Mouse (Mus musculus): ENCODE measurements around the gene Oaz3. TPM values are rescaled to one million over a fixed set of nuclear protein-coding genes. Genes with fewer than 3 reads are reported as not detected.

Gene Oaz3
- polyA plus RNA-seq, 1 experiment from 2014 or later: 0.76 TPM

DNA sequence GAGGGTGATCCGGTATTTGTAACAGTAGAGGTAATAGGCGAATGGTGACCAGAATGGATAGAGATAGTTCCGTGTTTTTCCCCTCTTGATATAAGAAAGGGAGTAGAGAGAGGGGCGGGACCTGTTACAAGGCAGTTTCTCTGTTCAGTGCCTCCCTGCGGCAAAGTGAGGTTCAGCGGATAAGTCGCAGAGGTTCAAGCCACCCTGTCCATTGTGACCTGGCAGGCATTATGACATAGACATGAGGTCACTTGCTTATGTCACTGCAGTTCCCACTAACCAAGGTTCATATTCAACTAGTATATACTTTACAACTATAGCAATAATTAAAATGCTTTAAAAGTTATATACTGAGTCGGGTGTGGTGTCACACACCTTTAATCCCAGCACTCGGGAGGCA, 7.3 kb downstream of the Oaz3 start:
- 83% methylated on average over 9 of the region's 9 CpGs for WGBS
- Histone ChIP-seq H3K27me3 (ENCODE audit: control insufficient read depth, insufficient read depth, low read length) (no peaks in the 10 kb centered on the region), H3K4me1 (replicated peaks; ENCODE audit: control insufficient read depth, insufficient read depth, low read length) (no peaks in the 10 kb centered on the region), H3K36me3 (ENCODE audit: control insufficient read depth, insufficient read depth, low read length) (no peaks in the 10 kb centered on the region), H3K4me2 (ENCODE audit: low read depth, low read length, severe bottlenecking) (no peak overlapping the region), H3K27ac (ENCODE audit: low read depth, low read length) (no peak overlapping the region), H3K9ac (ENCODE audit: low read length) (no peak overlapping the region), H3K9me3 (ENCODE audit: control insufficient read depth, low read length) (no peaks in the 10 kb centered on the region), H3K4me3 (ENCODE audit: low read depth, low read length) (no peak overlapping the region)
- DNase-seq (ENCODE audit: low spot score) (no peak), ATAC-seq (replicated peaks; ENCODE audit: low FRiP score) (no peak)

DNA sequence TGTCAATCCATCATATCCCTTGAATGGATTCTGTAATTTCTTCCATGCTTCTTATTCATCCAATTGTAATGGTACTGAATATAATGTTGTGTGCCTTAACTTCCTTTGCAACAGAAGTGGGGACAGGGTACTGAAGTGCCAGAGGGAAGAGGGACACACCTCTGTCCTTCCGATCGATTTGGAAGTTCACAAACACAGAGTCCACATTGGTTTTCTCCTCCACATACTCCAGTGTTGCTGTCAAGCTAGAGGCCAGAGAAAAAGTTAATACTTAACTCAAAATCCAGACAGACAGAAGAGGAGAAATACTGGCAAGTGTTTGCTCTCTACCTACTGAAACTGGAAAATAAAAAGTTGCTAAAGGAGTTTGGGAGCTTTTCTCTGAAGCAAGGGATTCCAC, 9.4 kb downstream of the Oaz3 start:
- WGBS: 92% methylated on average over 2 of the region's 2 CpGs
- H3K4me1 ChIP-seq (replicated peaks; ENCODE audit: control insufficient read depth, insufficient read depth, low read length): no peaks in the 10 kb centered on the region
- no peaks in the 10 kb centered on the region for H3K27me3 ChIP-seq (ENCODE audit: control insufficient read depth, insufficient read depth, low read length)
- no peak overlapping the region for H3K9ac ChIP-seq (ENCODE audit: low read length)
- DNase-seq (ENCODE audit: low spot score) (no peak), ATAC-seq (replicated peaks; ENCODE audit: low FRiP score) (no peak)
- H3K9me3 ChIP-seq (ENCODE audit: control insufficient read depth, low read length): no peaks in the 10 kb centered on the region
- no peaks in the 10 kb centered on the region for H3K36me3 ChIP-seq (ENCODE audit: control insufficient read depth, insufficient read depth, low read length)
- H3K27ac ChIP-seq (ENCODE audit: low read depth, low read length): no peak overlapping the region
- no peak overlapping the region for H3K4me3 ChIP-seq (ENCODE audit: low read depth, low read length)
- no peak overlapping the region for H3K4me2 ChIP-seq (ENCODE audit: low read depth, low read length, severe bottlenecking)

DNA sequence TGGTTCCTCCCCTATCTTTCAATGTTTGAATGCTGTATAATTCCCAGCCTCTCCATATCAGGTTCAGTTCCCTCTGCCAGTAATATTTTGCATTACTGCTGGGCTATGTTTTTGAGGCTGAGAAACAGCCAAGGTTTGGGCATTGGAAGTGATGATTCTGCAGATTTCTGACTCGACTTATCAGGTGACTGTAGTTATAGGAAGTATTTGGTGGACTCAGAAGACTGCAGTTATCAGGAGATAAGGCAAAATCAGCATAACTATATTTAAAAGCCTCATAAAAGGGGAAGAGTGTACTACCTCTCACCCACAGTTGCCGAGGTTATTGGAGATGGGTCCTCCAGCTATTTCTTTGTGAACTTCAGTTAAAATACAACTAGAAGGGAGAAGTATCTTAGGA, 12.7 kb downstream of the Oaz3 start:
- Histone ChIP-seq H3K4me3 (ENCODE audit: low read depth, low read length) (no peak overlapping the region), H3K36me3 (ENCODE audit: control insufficient read depth, insufficient read depth, low read length) (no peaks in the 10 kb centered on the region; the same call in 1 of the 2 replicates), H3K27me3 (ENCODE audit: control insufficient read depth, insufficient read depth, low read length) (no peaks in the 10 kb centered on the region), H3K27ac (ENCODE audit: low read depth, low read length) (no peak overlapping the region), H3K4me2 (ENCODE audit: low read depth, low read length, severe bottlenecking) (no peak overlapping the region), H3K9me3 (ENCODE audit: control insufficient read depth, low read length) (no peaks in the 10 kb centered on the region), H3K4me1 (replicated peaks; ENCODE audit: control insufficient read depth, insufficient read depth, low read length) (no peaks in the 10 kb centered on the region), H3K9ac (ENCODE audit: low read length) (no peak overlapping the region)
- WGBS: 80% methylated on average over 2 of the region's 2 CpGs
- DNase-seq (ENCODE audit: low spot score): no peak
- ATAC-seq (replicated peaks; ENCODE audit: low FRiP score): no peak

DNA sequence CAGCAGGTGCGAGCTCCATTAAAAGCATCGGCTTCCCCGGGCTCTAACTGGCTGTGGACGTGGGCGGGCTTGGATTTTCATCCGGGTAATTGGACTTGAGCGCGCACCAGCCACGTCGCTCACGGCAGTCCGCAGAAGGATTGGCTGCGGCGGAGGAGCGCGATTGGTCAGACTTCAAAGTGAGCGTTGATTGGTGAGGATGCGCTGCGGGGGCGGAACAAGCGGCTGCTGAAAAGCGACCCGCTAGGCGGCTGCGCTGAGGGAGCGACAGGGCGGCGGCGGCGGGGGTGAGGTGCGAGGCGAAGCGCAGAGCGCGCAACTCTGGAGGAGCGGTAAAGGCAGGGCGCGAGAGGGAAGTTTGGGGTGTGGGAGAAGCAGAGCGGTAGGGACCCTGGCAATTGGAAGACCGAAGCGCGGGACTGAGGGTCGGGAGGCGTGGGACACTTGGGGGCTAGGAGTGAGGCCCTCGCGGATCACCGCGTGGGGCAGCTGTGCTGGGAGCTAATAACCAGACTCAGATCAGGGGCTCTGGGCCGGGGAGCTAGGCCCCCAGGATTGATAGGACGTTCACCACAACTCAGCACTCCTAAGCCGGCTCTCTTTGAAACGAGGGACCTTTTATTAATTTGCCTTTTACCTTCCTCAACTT, 30.6 kb downstream of the Oaz3 start, which contains the start of gene Tdrkh:
Gene Tdrkh (plus strand): TSS at position 243 of the 649 bp plus-strand sequence.
- 7% methylated on average over 52 of the region's 52 CpGs for WGBS
- Histone ChIP-seq H3K4me3 (ENCODE audit: low read depth, low read length) (peak within 1 kb of the TSS; percentile 46), H3K9me3 (ENCODE audit: control insufficient read depth, low read length) (no peaks in the 10 kb centered on the region), H3K27ac (ENCODE audit: low read depth, low read length) (0 out of 2 replicates have a peak within 1 kb of the TSS, but pooled peaks have one; percentile 6), H3K36me3 (ENCODE audit: control insufficient read depth, insufficient read depth, low read length) (no peaks in the 10 kb centered on the region), H3K27me3 (ENCODE audit: control insufficient read depth, insufficient read depth, low read length) (no peaks in the 10 kb centered on the region), H3K4me2 (ENCODE audit: low read depth, low read length, severe bottlenecking) (peak within 1 kb of the TSS; percentile 88), H3K4me1 (replicated peaks; ENCODE audit: control insufficient read depth, insufficient read depth, low read length) (no peaks in the 10 kb centered on the region; the same call in 1 of the 2 replicates), H3K9ac (ENCODE audit: low read length) (peak within 1 kb of the TSS; percentile 73)
- ATAC-seq (replicated peaks; ENCODE audit: low FRiP score): peak; percentile 100
- DNase-seq (ENCODE audit: low spot score): peak; percentile 98

DNA sequence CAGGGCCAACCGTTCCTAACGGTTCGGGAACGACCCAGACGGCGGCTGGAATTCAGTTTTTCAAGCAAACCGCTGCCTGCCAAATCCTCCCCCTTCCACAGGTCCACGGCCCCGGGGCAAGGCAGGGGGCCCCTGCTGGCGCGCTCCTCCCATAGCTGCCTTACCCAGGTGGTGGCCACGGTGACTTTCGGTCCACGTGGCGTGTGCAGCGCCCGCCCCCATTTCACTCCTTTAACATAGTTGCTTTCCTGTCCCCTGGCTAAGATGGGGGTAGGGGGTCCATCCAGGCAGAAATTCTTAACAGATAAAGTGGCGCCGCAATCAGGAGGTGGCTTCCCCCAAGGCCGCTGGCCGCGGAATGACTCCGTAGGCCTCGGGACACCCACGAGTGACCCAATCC, 31.2 kb downstream of the Oaz3 start:
- H3K4me1 ChIP-seq (replicated peaks; ENCODE audit: control insufficient read depth, insufficient read depth, low read length): no peaks in the 10 kb centered on the region; the same call in 1 of the 2 replicates
- peak overlapping the region; percentile 73 for H3K9ac ChIP-seq (ENCODE audit: low read length)
- DNase-seq (ENCODE audit: low spot score) (no peak), ATAC-seq (replicated peaks; ENCODE audit: low FRiP score) (peak; percentile 64)
- WGBS: 9% methylated on average over 25 of the region's 25 CpGs
- H3K36me3 ChIP-seq (ENCODE audit: control insufficient read depth, insufficient read depth, low read length): no peaks in the 10 kb centered on the region
- no peaks in the 10 kb centered on the region for H3K27me3 ChIP-seq (ENCODE audit: control insufficient read depth, insufficient read depth, low read length)
- no peak overlapping the region for H3K27ac ChIP-seq (ENCODE audit: low read depth, low read length)
- no peaks in the 10 kb centered on the region for H3K9me3 ChIP-seq (ENCODE audit: control insufficient read depth, low read length)
- H3K4me3 ChIP-seq (ENCODE audit: low read depth, low read length): peak overlapping the region; percentile 46
- peak overlapping the region; percentile 88 for H3K4me2 ChIP-seq (ENCODE audit: low read depth, low read length, severe bottlenecking)

DNA sequence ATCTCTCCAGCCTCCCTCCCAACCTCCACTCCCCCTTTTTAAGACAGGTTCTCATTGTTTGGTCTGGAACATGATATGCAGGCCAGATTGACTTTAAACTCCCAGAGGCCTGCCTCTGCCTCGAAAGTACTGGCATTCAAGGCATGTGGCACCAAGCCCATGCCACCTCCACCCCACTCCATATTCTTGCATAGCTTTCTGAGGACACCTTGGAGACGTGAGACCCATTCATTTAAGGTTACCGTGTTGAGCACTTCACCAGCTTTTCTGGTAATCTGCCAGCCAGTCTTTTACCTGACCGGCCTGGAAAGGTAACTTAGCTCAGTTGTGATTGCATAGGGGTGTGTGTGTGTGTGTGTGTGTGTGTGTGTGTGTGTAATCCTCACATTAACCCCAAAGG, 38.2 kb downstream of the Oaz3 start:
- 80% methylated on average over 4 of the region's 4 CpGs for WGBS
- Histone ChIP-seq H3K9me3 (ENCODE audit: control insufficient read depth, low read length) (no peaks in the 10 kb centered on the region), H3K4me1 (replicated peaks; ENCODE audit: control insufficient read depth, insufficient read depth, low read length) (peaks cover 6% of the 10 kb centered on the region; the same call in 1 of the 2 replicates), H3K36me3 (ENCODE audit: control insufficient read depth, insufficient read depth, low read length) (no peaks in the 10 kb centered on the region), H3K4me2 (ENCODE audit: low read depth, low read length, severe bottlenecking) (no peak overlapping the region), H3K4me3 (ENCODE audit: low read depth, low read length) (no peak overlapping the region), H3K27ac (ENCODE audit: low read depth, low read length) (no peak overlapping the region), H3K9ac (ENCODE audit: low read length) (no peak overlapping the region), H3K27me3 (ENCODE audit: control insufficient read depth, insufficient read depth, low read length) (no peaks in the 10 kb centered on the region)
- ATAC-seq (replicated peaks; ENCODE audit: low FRiP score) (no peak), DNase-seq (ENCODE audit: low spot score) (no peak)

DNA sequence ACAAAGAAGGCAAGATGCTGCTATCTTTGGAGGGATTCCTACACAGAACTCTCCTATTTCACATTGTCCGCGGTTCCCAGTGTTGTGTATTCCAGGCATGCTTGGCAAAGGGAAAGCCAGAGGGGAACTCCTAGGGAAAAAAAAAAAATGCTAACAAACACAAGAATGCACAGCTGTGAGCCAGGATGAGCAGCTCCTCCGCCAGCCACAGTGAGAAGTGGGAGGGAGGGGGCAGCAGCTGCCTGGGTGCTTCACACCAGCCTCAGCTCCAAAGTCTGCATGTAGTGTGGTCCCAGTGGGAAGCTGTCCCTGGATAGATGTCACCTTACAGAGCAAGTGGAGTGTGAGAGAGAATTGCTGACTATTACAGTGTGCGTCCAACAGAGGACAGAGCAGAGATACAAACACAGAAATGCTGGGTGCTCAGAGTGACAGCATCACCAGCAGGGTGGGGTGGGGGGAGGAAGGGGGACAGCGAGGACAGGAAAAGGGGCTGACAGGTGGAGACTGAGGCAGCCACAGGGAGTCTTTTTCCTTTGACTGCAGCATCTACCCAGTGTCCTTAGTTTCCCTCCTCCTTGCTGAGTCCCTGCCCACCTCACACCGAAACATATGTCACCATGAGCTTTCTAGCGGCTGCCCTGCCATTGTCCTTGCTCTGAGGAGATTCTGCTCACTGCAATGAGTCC, 39.2 kb downstream of the Oaz3 start:
- Histone ChIP-seq H3K27me3 (ENCODE audit: control insufficient read depth, insufficient read depth, low read length) (no peaks in the 10 kb centered on the region), H3K4me3 (ENCODE audit: low read depth, low read length) (no peak overlapping the region), H3K9me3 (ENCODE audit: control insufficient read depth, low read length) (no peaks in the 10 kb centered on the region), H3K36me3 (ENCODE audit: control insufficient read depth, insufficient read depth, low read length) (no peaks in the 10 kb centered on the region), H3K27ac (ENCODE audit: low read depth, low read length) (no peak overlapping the region), H3K4me1 (replicated peaks; ENCODE audit: control insufficient read depth, insufficient read depth, low read length) (peaks cover 12% of the 10 kb centered on the region), H3K4me2 (ENCODE audit: low read depth, low read length, severe bottlenecking) (no peak overlapping the region), H3K9ac (ENCODE audit: low read length) (no peak overlapping the region; the same call in 1 of the 2 replicates)
- DNase-seq (ENCODE audit: low spot score): no peak
- 32% methylated on average over 7 of the region's 7 CpGs for WGBS
- no peak; the same call in 1 of the 2 replicates for ATAC-seq (replicated peaks; ENCODE audit: low FRiP score)

DNA sequence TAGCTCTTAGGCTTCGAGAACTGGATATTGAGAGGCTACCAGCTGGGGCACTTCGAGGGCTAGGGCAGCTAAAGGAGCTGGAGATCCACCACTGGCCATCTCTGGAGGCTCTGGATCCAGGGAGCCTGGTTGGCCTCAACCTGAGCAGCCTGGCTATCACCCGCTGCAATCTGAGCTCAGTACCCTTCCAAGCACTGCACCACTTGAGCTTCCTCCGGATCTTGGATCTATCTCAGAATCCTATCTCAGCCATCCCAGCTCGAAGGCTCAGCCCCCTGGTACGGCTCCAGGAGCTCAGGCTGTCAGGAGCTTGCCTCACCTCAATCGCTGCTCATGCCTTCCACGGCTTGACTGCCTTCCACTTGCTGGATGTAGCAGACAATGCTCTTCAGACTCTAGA, 41.3 kb downstream of the Oaz3 start:
- no peaks in the 10 kb centered on the region for H3K27me3 ChIP-seq (ENCODE audit: control insufficient read depth, insufficient read depth, low read length)
- H3K4me3 ChIP-seq (ENCODE audit: low read depth, low read length): no peak overlapping the region
- H3K9me3 ChIP-seq (ENCODE audit: control insufficient read depth, low read length): no peaks in the 10 kb centered on the region
- H3K9ac ChIP-seq (ENCODE audit: low read length): no peak overlapping the region
- H3K27ac ChIP-seq (ENCODE audit: low read depth, low read length): no peak overlapping the region
- H3K4me1 ChIP-seq (replicated peaks; ENCODE audit: control insufficient read depth, insufficient read depth, low read length): peaks cover 12% of the 10 kb centered on the region
- WGBS: 76% methylated on average over 8 of the region's 8 CpGs
- ATAC-seq (replicated peaks; ENCODE audit: low FRiP score) (no peak), DNase-seq (ENCODE audit: low spot score) (no peak)
- H3K4me2 ChIP-seq (ENCODE audit: low read depth, low read length, severe bottlenecking): no peak overlapping the region
- no peaks in the 10 kb centered on the region for H3K36me3 ChIP-seq (ENCODE audit: control insufficient read depth, insufficient read depth, low read length)

Data from forebrain, embryonic 11.5 days (tissue).